Mouse (Mus musculus) kidney, postnatal 0 days (tissue): ENCODE data around the gene Lsm8. TPM values are rescaled to one million over a fixed set of nuclear protein-coding genes. Genes with fewer than 3 reads are reported as not detected.
"Not testable (repeated sequence)": the region's sequence is repeated elsewhere in the genome, so short reads cannot be mapped to it uniquely, and the experiment has no call there.

ENCODE experiments used
- ATAC-seq: fragments of 200-750 bp; cut with Nextera tagmentation; replicated peaks from 2 replicates; pipeline ENCODE4 v1.8.0; 2017; ENCODE audit warnings: low read depth, moderate number of reproducible peaks, moderate TSS enrichment, moderate library complexity; ENCODE audit not compliant: low FRiP score
- DNase-seq: peaks from one replicate; pipeline ENCODE4 v3.0.0-alpha.2; 2016; ENCODE audit warnings: low spot score
- H3K27ac ChIP-seq: fragments of 300-500 bp; sonication (generic); 2 replicates; pipeline ENCODE4 v1.5.1; 2014; ENCODE audit warnings: mild to moderate bottlenecking
- H3K27me3 ChIP-seq: fragments of 300-500 bp; sonication (generic); 2 replicates; pipeline ENCODE4 v1.6.1; 2014; ENCODE audit warnings: low read length, mixed read lengths; ENCODE audit not compliant: insufficient read depth
- H3K36me3 ChIP-seq: fragments of 300-500 bp; sonication (generic); 2 replicates; pipeline ENCODE4 v1.6.1; 2014; ENCODE audit warnings: low read length, mixed read lengths; ENCODE audit not compliant: insufficient read depth
- H3K4me1 ChIP-seq: fragments of 300-500 bp; sonication (generic); replicated peaks from 2 replicates; pipeline ENCODE4 v1.6.1; 2014; ENCODE audit warnings: antibody characterized with exemption, low read length, mixed read lengths; ENCODE audit not compliant: insufficient read depth
- H3K4me2 ChIP-seq: fragments of 300-500 bp; sonication (generic); 2 replicates; pipeline ENCODE4 v1.6.1; 2014; ENCODE audit warnings: mild to moderate bottlenecking, low read length, moderate library complexity, mixed read lengths
- H3K4me3 ChIP-seq: fragments of 300-500 bp; sonication (generic); replicated peaks from 2 replicates; pipeline ENCODE4 v1.5.1; 2014; ENCODE audit warnings: low read depth, low read length
- H3K9ac ChIP-seq: fragments of 300-500 bp; sonication (generic); 2 replicates; pipeline ENCODE4 v1.6.1; 2014; ENCODE audit warnings: low read depth, low read length
- H3K9me3 ChIP-seq: fragments of 300-500 bp; sonication (generic); replicated peaks from 2 replicates; pipeline ENCODE4 v1.6.1; 2016; ENCODE audit warnings: low read length, inconsistent platforms, mixed read lengths
- CTCF ChIP-seq: IDR thresholded peaks from 2 replicates; pipeline ENCODE4 v1.5.1; 2016; ENCODE audit warnings: antibody characterized with exemption, low read depth, mild to moderate bottlenecking, moderate library complexity
- WGBS: fragments of 180-500 bp; shearing (Covaris S2); extraction: QIAGEN DNeasy Blood & Tissue Kit; methylation state at CpG from one replicate; pipeline ENCODE4 v1.1.7; 2014; 5-methylcytosine and 5-hydroxymethylcytosine counted together
- polyA plus RNA-seq: library from polyadenylated mRNA; unstranded; fragments of >200 nt; fragmentation: Nextera tagmentation; extraction: Ambion mirVana; gene quantifications from 2 replicates; pipeline ENCODE4 v1.2.1, GENCODE M21; 2015

Lsm8 gene
- polyA plus RNA-seq, 1 experiment from 2014 or later = 228 TPM

- Histone ChIP-seq H3K4me3 (no peak overlapping the region), H3K27me3 (no peaks in the 10 kb centered on the region), H3K9me3 (no peaks in the 10 kb centered on the region), H3K27ac (peak overlapping the region; percentile 47; the same call in 1 of the 2 replicates), H3K9ac (no peak overlapping the region), H3K36me3 (no peaks in the 10 kb centered on the region), H3K4me1 (no peaks in the 10 kb centered on the region), H3K4me2 (no peak overlapping the region)
- WGBS = 19% methylated on average over 1 of the region's 1 CpGs
- no peak for TF ChIP-seq CTCF
- peak; percentile 19 for DNase-seq
- peak; percentile 71; the same call in 1 of the 2 replicates for ATAC-seq
These were observed 25.6 kb upstream of the Lsm8 start for GRCm38 (mm10) chr6:18822812-18823211.

- TF ChIP-seq CTCF = no peak
- H3K4me1 ChIP-seq = no peaks in the 10 kb centered on the region
- ATAC-seq = no peak
- DNase-seq = no peak
- H3K36me3 ChIP-seq = no peaks in the 10 kb centered on the region
- H3K4me3 ChIP-seq = no peak overlapping the region
- H3K27me3 ChIP-seq = no peaks in the 10 kb centered on the region
- WGBS = 74% methylated on average over 1 of the region's 1 CpGs
- no peak overlapping the region for H3K27ac ChIP-seq
- H3K4me2 ChIP-seq = no peak overlapping the region
- H3K9ac ChIP-seq = no peak overlapping the region
- H3K9me3 ChIP-seq = no peaks in the 10 kb centered on the region
These were observed 15.4 kb upstream of the Lsm8 start for GRCm38 (mm10) chr6:18832958-18833357.

- H3K9ac ChIP-seq, H3K27me3 ChIP-seq, H3K36me3 ChIP-seq, H3K4me1 ChIP-seq, DNase-seq, H3K4me2 ChIP-seq, H3K9me3 ChIP-seq, H3K27ac ChIP-seq, H3K4me3 ChIP-seq, ATAC-seq: not testable (repeated sequence)
- 63% methylated on average over 4 of the region's 11 CpGs for WGBS
These were observed 3.9 kb upstream of the Lsm8 start for GRCm38 (mm10) chr6:18844529-18844928.

GRCm38 (mm10) chr6:18845571-18845970 is 2.8 kb upstream of the Lsm8 start:
- WGBS = 11% methylated on average over 5 of the region's 7 CpGs
- not testable (repeated sequence) for H3K36me3 ChIP-seq, H3K4me1 ChIP-seq, H3K27ac ChIP-seq, H3K4me2 ChIP-seq, H3K27me3 ChIP-seq, ATAC-seq, H3K4me3 ChIP-seq, H3K9me3 ChIP-seq, DNase-seq, H3K9ac ChIP-seq

DNA sequence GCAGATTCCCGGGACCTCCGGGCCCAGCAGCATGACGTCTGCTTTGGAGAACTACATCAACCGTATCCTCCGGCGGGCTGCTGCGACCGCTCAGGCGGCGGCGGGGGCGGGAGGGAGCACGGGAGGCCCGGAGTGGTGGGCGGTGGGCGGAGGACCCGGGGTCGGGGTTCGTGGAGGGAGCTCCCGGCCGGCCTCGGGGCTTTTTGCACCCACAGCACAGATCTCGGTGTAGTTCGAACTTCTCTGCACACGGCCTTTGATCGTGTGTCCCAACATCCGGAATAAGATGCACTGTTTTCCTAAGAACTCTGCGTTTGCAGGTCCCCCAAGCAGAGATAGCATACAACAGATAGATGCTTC is 303 bp downstream of the Lsm8 start:
- peak overlapping the region; percentile 66 for H3K4me2 ChIP-seq
- DNase-seq = no peak
- ATAC-seq = no peak
- TF ChIP-seq CTCF = no peak
- H3K36me3 ChIP-seq = peaks cover 3% of the 10 kb centered on the region; the same call in 1 of the 2 replicates
- 0 out of 2 replicates have a peak, but pooled peaks cover 3% of the 10 kb centered on the region for H3K4me1 ChIP-seq
- no peaks in the 10 kb centered on the region for H3K27me3 ChIP-seq
- H3K4me3 ChIP-seq = peak overlapping the region; percentile 78
- H3K9me3 ChIP-seq = no peaks in the 10 kb centered on the region
- under 1% methylated on average over 28 of the region's 28 CpGs for WGBS
- peak overlapping the region; percentile 94 for H3K9ac ChIP-seq
- peak overlapping the region; percentile 93 for H3K27ac ChIP-seq

- Histone ChIP-seq H3K9ac (no peak overlapping the region), H3K4me2 (no peak overlapping the region), H3K27me3 (no peaks in the 10 kb centered on the region), H3K9me3 (no peaks in the 10 kb centered on the region), H3K36me3 (peaks cover 14% of the 10 kb centered on the region), H3K4me1 (no peaks in the 10 kb centered on the region), H3K27ac (no peak overlapping the region), H3K4me3 (no peak overlapping the region)
- TF ChIP-seq CTCF = no peak
- ATAC-seq = no peak
- DNase-seq = no peak
These were observed 6.9 kb downstream of the Lsm8 start for GRCm38 (mm10) chr6:18855323-18855722.

- H3K4me1 ChIP-seq = no peaks in the 10 kb centered on the region
- no peaks in the 10 kb centered on the region for H3K9me3 ChIP-seq
- no peak overlapping the region for H3K4me3 ChIP-seq
- H3K36me3 ChIP-seq = peaks cover 14% of the 10 kb centered on the region
- ATAC-seq = no peak
- H3K4me2 ChIP-seq = no peak overlapping the region
- no peak overlapping the region for H3K27ac ChIP-seq
- H3K9ac ChIP-seq = no peak overlapping the region
- WGBS = 98% methylated on average over 3 of the region's 3 CpGs
- DNase-seq = no peak
- no peaks in the 10 kb centered on the region for H3K27me3 ChIP-seq
- no peak for TF ChIP-seq CTCF
These were observed 8.2 kb downstream of the Lsm8 start for GRCm38 (mm10) chr6:18856487-18857078.
